Mouse (Mus musculus): ENCODE results near the gene Layn.

Layn gene

DNA sequence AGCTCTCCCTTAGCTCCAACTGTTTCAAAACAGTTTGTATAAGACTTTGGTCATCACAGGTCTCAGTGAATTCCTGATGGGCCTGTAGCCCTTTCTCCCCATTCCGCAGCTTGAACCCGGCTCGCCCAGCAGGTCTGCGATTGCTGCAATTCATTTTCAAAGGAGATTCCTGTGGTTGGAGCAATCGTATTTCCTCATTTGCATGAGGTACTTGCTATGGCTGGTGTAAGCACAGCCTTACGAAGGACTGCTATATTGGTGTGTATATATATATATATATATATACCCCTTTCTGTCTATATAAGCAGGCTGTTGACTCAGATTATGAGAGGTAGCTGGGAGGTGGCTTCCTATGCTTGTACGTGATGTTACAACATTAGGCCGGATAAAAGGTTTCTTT, 44.6 kb downstream of the Layn start:
- DNase-seq (ENCODE audit: low read depth, low spot score), result no peak

DNA sequence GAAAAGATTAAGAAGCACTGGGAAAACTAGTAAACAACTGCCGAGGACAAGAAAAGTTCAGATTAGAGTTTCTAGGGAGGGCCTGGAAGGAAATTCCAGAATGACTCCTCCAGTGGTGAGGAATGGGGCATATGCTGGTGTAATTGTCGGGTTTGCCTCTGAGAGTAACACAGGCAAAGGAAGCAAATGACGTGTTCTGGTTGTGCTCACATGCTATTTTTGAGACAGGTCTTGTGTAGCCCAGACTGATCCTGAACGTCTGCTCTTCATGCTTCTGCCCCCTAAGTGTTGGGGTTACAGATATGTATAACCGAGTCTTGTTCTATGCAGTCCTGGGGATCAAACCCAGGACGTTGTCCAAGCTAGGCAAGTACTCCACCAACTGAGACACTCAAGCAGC, 45.3 kb downstream of the Layn start:
- no peak for DNase-seq (ENCODE audit: low read depth, low spot score)

- DNase-seq (ENCODE audit: low read depth, low spot score), result no peak
Observed at GRCm38 (mm10) chr9:51030147-51030546, 46.7 kb downstream of the Layn start.

DNA sequence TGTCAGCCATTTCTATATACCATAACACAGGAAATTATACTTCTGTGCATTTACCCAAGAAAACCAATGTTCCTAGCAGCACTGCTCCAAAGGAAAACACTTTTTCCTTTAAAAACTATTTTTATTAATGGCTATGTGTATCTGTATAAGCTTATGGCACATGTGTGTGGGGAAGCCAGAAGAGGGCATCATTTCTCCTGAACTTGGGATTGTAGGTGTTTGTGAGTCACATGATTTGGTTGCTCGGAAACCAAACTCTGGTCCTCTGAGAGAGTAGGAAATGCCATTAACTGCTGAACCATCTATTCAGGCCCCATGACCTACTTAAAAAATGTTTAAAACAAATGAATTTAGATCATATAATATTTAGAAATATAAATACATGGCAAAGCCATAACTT, 49.9 kb downstream of the Layn start:
- DNase-seq (ENCODE audit: low read depth, low spot score), result no peak

GRCm38 (mm10) chr9:51021123-51021795, 55.6 kb downstream of the Layn start:
- no peak for DNase-seq (ENCODE audit: low read depth, low spot score)

GRCm38 (mm10) chr9:51020351-51020750, 56.5 kb downstream of the Layn start:
- no peak for DNase-seq (ENCODE audit: low read depth, low spot score)

- DNase-seq (ENCODE audit: low read depth, low spot score), result no peak
Observed at GRCm38 (mm10) chr9:51019670-51020069, 57.2 kb downstream of the Layn start.

GRCm38 (mm10) chr9:51015732-51016131, 61.2 kb downstream of the Layn start:
- DNase-seq (ENCODE audit: low read depth, low spot score), result no peak

GRCm38 (mm10) chr9:51013644-51014043, 63.2 kb downstream of the Layn start:
- no peak for DNase-seq (ENCODE audit: low read depth, low spot score)

- DNase-seq (ENCODE audit: low read depth, low spot score), result no peak
Observed at GRCm38 (mm10) chr9:51009656-51009950, 67.3 kb downstream of the Layn start.

DNA sequence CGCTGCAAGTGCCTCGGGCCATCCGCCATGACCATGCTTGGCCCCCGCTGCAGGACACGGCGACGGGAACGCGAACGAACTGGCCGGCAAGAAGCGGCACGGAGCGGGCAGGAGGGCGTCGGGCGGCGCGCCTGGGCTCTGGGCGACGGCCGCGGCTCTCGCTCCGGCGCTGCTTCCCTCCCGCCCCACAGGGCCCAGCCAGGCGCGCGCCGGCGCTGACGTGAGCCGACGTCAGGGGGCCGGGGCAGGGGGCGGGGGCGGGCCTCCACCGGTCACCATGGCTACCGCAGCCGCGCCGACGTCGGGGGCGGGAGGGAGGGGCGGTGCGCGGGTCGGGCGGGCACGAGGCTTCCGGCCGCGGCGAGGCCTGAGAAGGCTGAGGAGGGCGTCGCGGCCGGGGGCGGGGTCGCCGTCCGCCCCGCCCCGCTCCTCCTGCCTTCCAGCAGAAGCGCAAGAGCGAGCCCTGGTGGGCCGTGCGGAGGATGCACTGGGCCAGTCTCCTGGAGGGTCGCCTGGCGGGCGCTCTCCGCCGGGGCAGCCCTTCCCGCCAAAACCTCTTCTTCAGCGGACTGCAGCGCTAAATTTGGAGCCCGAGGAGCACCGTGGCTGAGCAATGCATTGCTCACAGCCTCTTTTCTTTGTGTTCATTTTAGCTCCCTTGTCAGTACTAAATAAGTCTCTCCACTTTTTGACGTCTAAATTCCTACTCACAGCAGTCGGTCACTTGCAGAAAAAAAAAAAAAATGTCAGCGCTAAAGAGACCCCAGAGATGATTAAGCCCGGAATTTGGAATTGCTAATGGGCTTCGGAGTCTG, 67.8 kb downstream of the Layn start, which contains the start of gene Sik2:
TSS of gene Sik2 (minus strand) at position 233 of the 815 bp plus-strand sequence.
- DNase-seq (ENCODE audit: low read depth, low spot score), result peak; percentile 65

- no peak for DNase-seq (ENCODE audit: low read depth, low spot score)
Observed at GRCm38 (mm10) chr9:51008068-51008840, 68.6 kb downstream of the Layn start.

- DNase-seq (ENCODE audit: low read depth, low spot score), result no peak
Observed at GRCm38 (mm10) chr9:51007726-51008067, 69.2 kb downstream of the Layn start.

GRCm38 (mm10) chr9:51006846-51007245, 70.0 kb downstream of the Layn start:
- peak; percentile 55 for DNase-seq (ENCODE audit: low read depth, low spot score)

All from telencephalon, adult 2 months (tissue).